Mouse (Mus musculus) splenic B cell, adult 2 months (primary cell): Measurements from ENCODE around the gene Usp45.
A peak's percentile ranks its signal among the peaks of the same experiment; 100 is the strongest.
"Not testable (repeated sequence)": the region's sequence is repeated elsewhere in the genome, so short reads cannot be mapped to it uniquely, and the experiment has no call there.

Experiments
- DNase-seq: peaks from one replicate; pipeline ENCODE4 v3.0.0-alpha.2; 2011; ENCODE audit warnings: low read depth, low spot score
- H3K27me3 ChIP-seq: 2 replicates; pipeline ENCODE4 v1.6.1; 2012; ENCODE audit warnings: mild to moderate bottlenecking, low read length, moderate library complexity, mixed read lengths; ENCODE audit not compliant: control insufficient read depth, poor library complexity, insufficient read depth, severe bottlenecking
- H3K36me3 ChIP-seq: 2 replicates; pipeline ENCODE4 v1.6.1; 2012; ENCODE audit warnings: mild to moderate bottlenecking, low read length, moderate library complexity, mixed read lengths; ENCODE audit not compliant: control insufficient read depth, poor library complexity, insufficient read depth, severe bottlenecking

Usp45 gene

GRCm38 (mm10) chr4:21766863-21767304 lies at the start of gene Usp45, which contains the start of gene Tstd3:
Usp45 (plus strand) TSS chr4:21767156.
Tstd3 (minus strand) TSS chr4:21767212.
- DNase-seq: peak; percentile 80
- Histone ChIP-seq H3K36me3 (no peaks in the 10 kb centered on the region), H3K27me3 (no peaks in the 10 kb centered on the region)

DNA sequence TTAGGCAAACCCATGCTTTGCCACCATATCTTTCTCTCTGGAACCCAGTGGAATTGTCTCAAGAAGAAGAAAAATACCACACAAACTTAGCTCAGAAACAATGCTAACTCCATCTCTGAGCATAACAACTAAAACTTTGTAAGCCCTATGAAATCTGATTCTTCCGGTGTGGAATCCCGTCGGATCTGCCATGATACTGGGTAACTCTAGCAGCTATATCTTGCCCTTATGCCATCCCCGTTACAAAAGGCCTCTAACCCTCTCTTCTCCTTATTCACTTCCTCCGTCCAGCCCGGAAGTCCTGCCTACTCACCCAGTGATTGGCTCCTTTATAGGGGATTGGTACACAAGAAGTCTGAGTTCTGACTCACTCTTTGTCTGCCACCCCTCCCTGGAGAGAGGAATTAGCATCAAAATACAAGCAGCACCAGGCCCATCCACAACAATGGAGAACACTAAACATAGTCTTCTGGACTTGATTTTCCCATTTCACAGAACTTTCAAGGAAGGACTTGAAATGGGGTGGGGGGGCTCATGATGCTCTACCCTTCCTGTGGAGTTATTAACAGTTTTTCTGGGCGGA lies 44.1 kb upstream of the Usp45 start:
- H3K36me3 ChIP-seq: no peaks in the 10 kb centered on the region
- no peaks in the 10 kb centered on the region; the same call in 1 of the 2 replicates for H3K27me3 ChIP-seq
- no peak for DNase-seq

DNA sequence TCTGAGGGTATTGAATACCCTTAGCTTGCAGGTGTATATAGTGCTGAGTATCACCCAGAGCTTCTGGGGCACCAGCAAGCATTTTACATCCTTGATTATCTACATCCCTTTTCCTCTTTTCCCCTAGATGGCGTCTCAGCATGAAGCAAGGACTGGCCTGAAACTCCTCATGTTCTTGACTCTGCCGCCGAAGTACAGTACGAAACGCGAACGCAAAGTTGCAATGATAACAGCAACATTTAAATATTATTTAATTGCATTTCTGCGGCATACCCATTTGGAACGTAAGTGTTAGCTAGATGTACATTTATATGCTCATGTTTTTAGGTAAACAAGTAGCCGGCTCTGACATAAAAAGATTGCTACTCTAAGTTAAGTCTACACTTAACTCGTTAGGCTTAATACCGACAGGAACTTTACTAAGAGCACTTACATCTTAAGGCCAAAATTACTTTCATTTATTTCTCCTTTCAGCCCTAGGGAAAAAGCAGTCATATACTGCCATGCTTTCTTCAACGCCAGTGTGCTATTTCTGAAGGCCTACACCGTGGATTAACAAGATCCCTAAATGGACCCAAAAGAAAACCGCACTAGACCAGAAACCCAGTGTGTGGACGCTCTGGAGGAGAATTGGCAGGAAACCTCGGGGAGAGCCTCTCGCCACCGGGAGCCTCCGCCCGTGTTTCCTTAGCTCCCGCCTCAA lies 39.9 kb upstream of the Usp45 start:
- H3K27me3 ChIP-seq: no peaks in the 10 kb centered on the region
- DNase-seq: peak; percentile 68
- no peaks in the 10 kb centered on the region for H3K36me3 ChIP-seq

DNA sequence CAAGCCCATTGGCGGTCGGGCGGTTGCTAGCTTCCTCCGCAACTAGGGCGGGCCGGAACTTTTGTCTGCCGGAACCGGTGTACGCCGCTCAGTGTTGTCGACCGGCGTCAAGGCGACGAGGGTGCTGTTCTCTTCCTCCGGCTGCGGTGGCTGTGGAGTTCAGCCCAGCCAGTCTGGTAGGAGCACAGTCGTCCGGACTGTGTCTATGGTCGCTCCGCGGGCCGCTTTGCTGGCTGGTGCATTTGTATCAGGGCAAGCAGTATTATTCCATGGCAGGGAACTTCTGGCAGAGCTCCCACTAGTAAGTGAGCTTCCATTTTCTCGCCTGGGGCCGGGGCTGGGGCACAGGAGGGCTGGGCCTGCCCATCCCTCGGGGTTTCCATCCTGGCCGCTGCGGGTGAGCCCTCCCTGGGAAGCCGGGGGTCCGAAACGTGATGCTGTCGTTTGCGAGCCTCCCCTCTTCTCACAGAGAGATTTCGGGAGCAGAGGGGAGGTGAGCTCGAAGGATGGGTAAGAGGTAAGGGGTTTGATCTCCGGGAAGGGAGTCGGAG lies 39.3 kb upstream of the Usp45 start, which contains the start of gene Ccnc:
Ccnc (plus strand) TSS at position 87 of the 551 bp plus-strand sequence.
- DNase-seq: peak; percentile 91
- H3K27me3 ChIP-seq: no peaks in the 10 kb centered on the region
- H3K36me3 ChIP-seq: 0 out of 2 replicates have a peak, but pooled peaks cover under 1% of the 10 kb centered on the region

- H3K36me3 ChIP-seq: peaks cover 6% of the 10 kb centered on the region; the same call in 1 of the 2 replicates
- DNase-seq: peak; percentile 40
- no peaks in the 10 kb centered on the region for H3K27me3 ChIP-seq
These were observed 27.8 kb upstream of the Usp45 start for GRCm38 (mm10) chr4:21739169-21739568.

DNA sequence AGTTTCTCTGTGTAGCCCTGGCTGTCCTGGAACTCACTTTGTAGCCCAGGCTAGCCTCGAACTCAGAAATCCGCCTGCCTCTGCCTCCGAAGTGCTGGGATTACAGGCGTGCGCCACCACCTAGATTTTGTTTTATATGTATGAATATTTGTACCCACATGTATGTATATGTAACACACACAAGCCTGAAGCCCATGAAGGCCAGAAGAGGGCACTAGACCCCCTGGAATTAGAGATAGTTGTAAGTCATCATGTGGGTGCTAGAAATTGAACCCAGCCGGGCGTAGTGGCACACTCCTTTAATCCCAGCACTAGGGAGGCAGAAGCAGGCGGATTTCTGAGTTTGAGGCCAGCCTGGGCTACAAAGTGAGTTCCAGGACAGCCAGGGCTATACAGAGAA lies 22.8 kb upstream of the Usp45 start:
- DNase-seq: peak; percentile 42
- not testable (repeated sequence) for H3K36me3 ChIP-seq, H3K27me3 ChIP-seq

- DNase-seq: no peak
- H3K36me3 ChIP-seq: peaks cover 3% of the 10 kb centered on the region; the same call in 1 of the 2 replicates
- no peaks in the 10 kb centered on the region for H3K27me3 ChIP-seq
These were observed 21.2 kb upstream of the Usp45 start for GRCm38 (mm10) chr4:21745723-21746122.

- DNase-seq: peak; percentile 89
These were observed 11.7 kb upstream of the Usp45 start for GRCm38 (mm10) chr4:21755123-21755789.

GRCm38 (mm10) chr4:21758860-21759259 lies 8.1 kb upstream of the Usp45 start:
- peak; percentile 27 for DNase-seq
- H3K27me3 ChIP-seq: no peaks in the 10 kb centered on the region; the same call in 1 of the 2 replicates
- no peaks in the 10 kb centered on the region; the same call in 1 of the 2 replicates for H3K36me3 ChIP-seq

More at GRCm38 (mm10) chr4:21755123-21755789, 11.7 kb upstream of the Usp45 start:
- Histone ChIP-seq H3K36me3 (no peaks in the 10 kb centered on the region; the same call in 1 of the 2 replicates), H3K27me3 (no peaks in the 10 kb centered on the region; the same call in 1 of the 2 replicates)

- DNase-seq: no peak
- H3K27me3 ChIP-seq: no peaks in the 10 kb centered on the region; the same call in 1 of the 2 replicates
- no peaks in the 10 kb centered on the region; the same call in 1 of the 2 replicates for H3K36me3 ChIP-seq
These were observed 5.4 kb upstream of the Usp45 start for GRCm38 (mm10) chr4:21761416-21762160.

DNA sequence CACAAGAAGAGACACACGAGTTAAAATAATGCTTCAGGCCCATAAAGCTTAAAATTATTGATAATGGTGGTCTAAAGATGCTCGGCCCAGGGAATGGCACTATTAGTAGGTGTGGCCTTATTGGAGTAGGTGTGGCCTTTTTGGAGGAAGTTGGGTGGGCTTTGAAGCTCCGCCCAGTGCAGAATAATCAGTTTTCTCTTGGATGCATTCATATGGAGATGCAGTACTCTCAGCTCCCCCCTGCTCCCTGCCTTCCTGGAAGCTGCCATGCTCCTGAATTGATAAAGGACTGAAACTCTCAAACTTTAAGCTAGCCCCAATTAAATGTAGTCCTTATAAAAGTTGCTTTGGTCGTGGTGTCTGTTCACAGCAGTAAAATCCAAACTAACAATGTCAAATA lies 3.1 kb upstream of the Usp45 start:
- no peak for DNase-seq
- Histone ChIP-seq H3K27me3 (no peaks in the 10 kb centered on the region; the same call in 1 of the 2 replicates), H3K36me3 (no peaks in the 10 kb centered on the region; the same call in 1 of the 2 replicates)

DNA sequence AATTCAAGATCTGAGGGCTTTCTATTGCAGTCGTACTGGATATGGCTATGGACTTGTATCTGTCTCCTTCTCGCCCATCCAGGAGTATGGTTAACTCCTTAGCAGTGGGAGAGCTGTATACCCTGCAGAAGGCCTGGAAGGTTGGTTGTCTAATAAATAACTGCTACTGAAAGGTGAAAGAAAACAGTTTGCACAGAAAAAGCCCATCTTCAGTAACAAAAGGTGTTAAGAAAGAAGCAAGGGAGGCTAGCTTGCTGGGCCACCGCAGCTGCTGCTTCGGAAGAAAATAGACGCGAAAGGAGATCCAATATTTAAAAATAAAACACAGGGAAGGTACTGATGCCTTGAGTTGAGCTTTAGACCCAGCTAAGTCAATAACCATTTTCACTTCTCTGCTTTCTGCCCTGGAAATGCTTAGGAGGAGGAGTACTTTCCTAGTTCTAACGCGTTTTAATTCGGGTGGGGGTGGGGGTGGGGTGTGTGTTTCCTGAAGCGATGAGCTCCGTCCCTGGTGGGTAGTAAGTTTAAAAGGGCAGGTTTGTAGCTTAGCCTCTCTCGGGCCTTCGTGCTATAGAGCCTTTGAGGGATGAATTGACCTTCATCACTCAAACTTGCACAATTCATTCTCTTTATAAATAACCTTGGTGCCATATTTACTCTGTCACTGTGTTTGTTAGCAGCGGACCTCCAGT lies 639 bp upstream of the Usp45 start:
- peak; percentile 12 for DNase-seq
- Histone ChIP-seq H3K27me3 (no peaks in the 10 kb centered on the region), H3K36me3 (no peaks in the 10 kb centered on the region)

GRCm38 (mm10) chr4:21771064-21771463 lies 4.1 kb downstream of the Usp45 start:
- no peak for DNase-seq
- H3K27me3 ChIP-seq: no peaks in the 10 kb centered on the region
- H3K36me3 ChIP-seq: no peaks in the 10 kb centered on the region
